18 mouse cellular contexts compared by ENCODE assay signal in genomic region chr11:76252036-76252435, GRCm38 (mm10). TPM values are rescaled to one million over a fixed set of nuclear protein-coding genes. Genes with fewer than 3 reads are reported as not detected.
A peak's percentile ranks its signal among the peaks of the same experiment; 100 is the strongest.
DNase-seq lines count a peak whose midpoint lies in the region; ATAC-seq and TF ChIP-seq lines count a peak whose summit lies in the region.
"Had no signal": no experiment of that assay in that cellular context is flagged by ENCODE, and none has a peak within 500 bp of the region (broad histone marks: within the 10 kb centered on the region; RNA-seq: fewer than 3 reads in every experiment).

No protein-coding gene starts in this region.

- no peak for TF ChIP-seq POLR2A in thymus, adult 2 months (IDR thresholded peaks at IDR 0.05; ENCODE audit: control insufficient read depth, extremely low read depth, insufficient read depth, low read length, poor library complexity)

- 79% methylated on average over 3 of the region's 3 CpGs for WGBS in thymus, adult 2 months

- no peaks in the 10 kb centered on the region for H3K36me3 ChIP-seq in thymus, adult 2 months (ENCODE audit: control insufficient read depth, insufficient read depth, low read length)

- no peaks in the 10 kb centered on the region for H3K27me3 ChIP-seq in thymus, adult 2 months (ENCODE audit: control insufficient read depth, insufficient read depth, low read length)
- H3K27me3 ChIP-seq: CH12.LX; liver, embryonic 13.5 days; midbrain, embryonic 15.5 days had no signal

- no peak overlapping the region for H3K27ac ChIP-seq in thymus, adult 2 months (ENCODE audit: control insufficient read depth, insufficient read depth, low read length)
- H3K27ac ChIP-seq: kidney, postnatal 0 days; liver, embryonic 13.5 days; midbrain, embryonic 15.5 days had no signal

- ATAC-seq in cerebellum, adult (ENCODE audit: insufficient number of reproducible peaks, low FRiP score, low TSS enrichment): no peak
- ATAC-seq: hindbrain, embryonic 16.5 days; midbrain, embryonic 15.5 days had no signal

- no peak for TF ChIP-seq CTCF in thymus, adult 2 months (IDR thresholded peaks at IDR 0.05; ENCODE audit: borderline replicate concordance, control insufficient read depth, extremely low read depth, insufficient read depth, low read length, poor library complexity)

- no peak overlapping the region for H3K4me3 ChIP-seq in thymus, adult 2 months (ENCODE audit: control insufficient read depth, insufficient read depth, low read length)
- H3K4me3 ChIP-seq: liver, embryonic 13.5 days; midbrain, embryonic 15.5 days had no signal

- no peaks in the 10 kb centered on the region for H3K4me1 ChIP-seq in thymus, adult 2 months (replicated peaks; ENCODE audit: control insufficient read depth, insufficient read depth, low read length)
- H3K4me1 ChIP-seq: midbrain, embryonic 15.5 days had no signal

- DNase-seq in cerebellum, adult 11 months: peak; percentile 64
- peak; percentile 42 for DNase-seq in urinary bladder, postnatal 14 days (ENCODE audit: low spot score)
- DNase-seq in urinary bladder, postnatal 10 days (ENCODE audit: low spot score): no peak
- peak; percentile 79 to 87 for DNase-seq in cerebellum, postnatal 25 days
- no peak for DNase-seq in thymus, adult 2 months
- DNase-seq in thymus, postnatal 0 days (ENCODE audit: low spot score): no peak
- DNase-seq: heart, postnatal 14 days; kidney, adult 11 months; liver, embryonic 13.5 days; retina, postnatal 1 day; thymus, postnatal 14 days had no signal

RNA-seq across cellular contexts. Expression of gene Glod4, which starts 8.5 kb away (rescaled TPM):
- polyA plus RNA-seq in thymus, adult 2 months (2012; rRNA removed): 6.4 and 6.6 TPM in 2 replicates
- polyA plus RNA-seq in thymus, postnatal 0 days (2015; fragmentation: Nextera tagmentation; extraction: Ambion mirVana): 105 and 108 TPM in 2 replicates

RNA-seq across cellular contexts. Expression of gene Mrm3, which starts 8.5 kb away (rescaled TPM):
- polyA plus RNA-seq in thymus, adult 2 months (2012; rRNA removed): 7.6 and 8.4 TPM in 2 replicates
- polyA plus RNA-seq in thymus, postnatal 0 days (2015; fragmentation: Nextera tagmentation; extraction: Ambion mirVana): 24.5 and 26.6 TPM in 2 replicates

RNA-seq across cellular contexts. Expression of gene Gemin4, which starts 34.6 kb away (rescaled TPM):
- 12.6 and 16.4 TPM in 2 replicates for polyA plus RNA-seq in thymus, adult 2 months (2012; rRNA removed)
- 22.9 and 23.7 TPM in 2 replicates for polyA plus RNA-seq in thymus, postnatal 0 days (2015; fragmentation: Nextera tagmentation; extraction: Ambion mirVana)

RNA-seq across cellular contexts. Expression of gene Dbil5, which starts 34.6 kb away (rescaled TPM):
- 0.37 and 1.4 TPM in 2 replicates for polyA plus RNA-seq in thymus, adult 2 months (2012; rRNA removed)
- polyA plus RNA-seq in thymus, postnatal 0 days (2015; fragmentation: Nextera tagmentation; extraction: Ambion mirVana): 0.71 TPM in 1 of 2 replicates, not detected in the other
- polyA plus RNA-seq: limb, embryonic 11.5 days; small intestine, adult 2 months had no signal

Comparison
In these comparisons a context has a peak if more than half of its experiments do, and no peak if none do; other contexts are left out.
1. DNase-seq: peak in cerebellum, adult 11 months (single experiment), urinary bladder, postnatal 14 days (single experiment) and cerebellum, postnatal 25 days (2 of 2); none in urinary bladder, postnatal 10 days (single experiment), thymus, adult 2 months (single experiment) and thymus, postnatal 0 days (single experiment).
2. RNA of gene Glod4, which starts 8.5 kb away (polyA plus RNA-seq): 105 to 108 TPM in thymus, postnatal 0 days; 6.4 to 6.6 TPM in thymus, adult 2 months; every median in the first group is over 10 times any median in the second.